Mouse (Mus musculus): ENCODE measurements at regions not wholly inside any gene's neighbourhood (a gene's known extent, or its start where the extent isn't known, plus 50 kb on each side); places are given as distances from the start of the nearest gene placed in this dataset.
A peak's percentile ranks its signal among the peaks of the same experiment; 100 is the strongest.

- Histone ChIP-seq H3K27me3 (ENCODE audit: poor library complexity, severe bottlenecking) (no peaks in the 10 kb centered on the region), H3K27ac (no peak overlapping the region), H3K4me3 (no peak overlapping the region), H3K9me3 (no peaks in the 10 kb centered on the region), H3K36me3 (replicated peaks) (no peaks in the 10 kb centered on the region), H3K4me1 (peaks cover 20% of the 10 kb centered on the region)
- 63% methylated on average over 30 of the region's 30 CpGs for WGBS
- DNase-seq (ENCODE audit: extremely low spot score, low spot score), result peak; percentile 20
Measured at GRCm38 (mm10) chr8:26226612-26227528, 107.5 kb downstream of the Gm45692 start.

GRCm38 (mm10) chr8:26227529-26227895 lies 108.2 kb downstream of the Gm45692 start:
- Histone ChIP-seq H3K36me3 (replicated peaks) (no peaks in the 10 kb centered on the region), H3K4me1 (peaks cover 20% of the 10 kb centered on the region), H3K4me3 (no peak overlapping the region), H3K27ac (no peak overlapping the region), H3K9me3 (no peaks in the 10 kb centered on the region), H3K27me3 (ENCODE audit: poor library complexity, severe bottlenecking) (no peaks in the 10 kb centered on the region)
- WGBS, result 56% methylated on average over 5 of the region's 5 CpGs
- no peak for DNase-seq (ENCODE audit: extremely low spot score, low spot score)

DNA sequence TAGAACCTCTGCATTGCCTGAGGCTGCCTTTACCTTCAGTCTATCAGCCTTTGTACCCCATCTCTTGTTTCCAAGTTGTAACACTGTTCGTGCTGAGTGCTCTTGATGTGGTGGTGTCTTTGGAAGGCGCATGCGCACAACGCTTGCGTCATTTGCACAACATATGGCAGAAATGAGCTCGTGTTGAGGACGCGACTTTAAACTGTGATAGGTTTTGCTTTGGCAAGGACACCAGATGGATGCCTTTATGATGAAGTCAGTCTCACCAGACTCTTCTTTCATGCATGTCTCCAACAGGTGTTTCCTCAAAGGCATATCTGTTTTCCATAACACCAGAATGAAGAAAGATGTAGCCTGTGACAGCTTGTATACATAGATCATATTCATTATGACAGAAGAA lies 110.2 kb downstream of the Gm45692 start:
- H3K36me3 ChIP-seq (replicated peaks), result no peaks in the 10 kb centered on the region
- no peak overlapping the region for H3K4me3 ChIP-seq
- no peaks in the 10 kb centered on the region for H3K27me3 ChIP-seq (ENCODE audit: poor library complexity, severe bottlenecking)
- DNase-seq (ENCODE audit: extremely low spot score, low spot score), result no peak
- WGBS, result 98% methylated on average over 8 of the region's 8 CpGs
- H3K27ac ChIP-seq, result no peak overlapping the region
- H3K4me1 ChIP-seq, result peaks cover 20% of the 10 kb centered on the region
- H3K9me3 ChIP-seq, result no peaks in the 10 kb centered on the region

DNA sequence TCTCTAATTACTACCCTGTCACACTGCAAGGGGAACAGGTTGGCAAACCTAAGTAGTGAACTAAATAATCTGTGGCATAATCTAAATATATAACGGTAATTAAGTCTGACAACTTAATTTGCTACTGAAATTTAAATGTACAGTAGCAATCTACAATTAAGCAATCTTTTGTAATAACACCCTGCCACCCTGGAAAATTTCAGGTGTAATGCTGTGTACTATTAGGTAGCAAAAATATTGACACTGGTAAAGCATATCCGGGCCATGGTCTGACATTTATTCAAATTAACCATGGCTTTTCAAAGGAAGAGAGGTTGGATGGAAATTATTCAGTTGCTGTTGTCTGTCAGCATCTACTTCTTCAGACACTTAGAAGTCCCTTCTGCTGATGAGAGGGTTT lies 119.7 kb downstream of the Gm45692 start:
- no peaks in the 10 kb centered on the region for H3K36me3 ChIP-seq (replicated peaks)
- no peaks in the 10 kb centered on the region for H3K27me3 ChIP-seq (ENCODE audit: poor library complexity, severe bottlenecking)
- H3K27ac ChIP-seq, result no peak overlapping the region
- no peak for DNase-seq (ENCODE audit: extremely low spot score, low spot score)
- H3K9me3 ChIP-seq, result no peaks in the 10 kb centered on the region
- 93% methylated on average over 2 of the region's 2 CpGs for WGBS
- no peak overlapping the region for H3K4me3 ChIP-seq
- no peaks in the 10 kb centered on the region for H3K4me1 ChIP-seq

GRCm38 (mm10) chr8:26239604-26240003 lies 120.3 kb downstream of the Gm45692 start:
- 83% methylated on average over 4 of the region's 4 CpGs for WGBS
- H3K4me1 ChIP-seq, result no peaks in the 10 kb centered on the region
- no peak overlapping the region for H3K27ac ChIP-seq
- H3K4me3 ChIP-seq, result no peak overlapping the region
- no peaks in the 10 kb centered on the region for H3K27me3 ChIP-seq (ENCODE audit: poor library complexity, severe bottlenecking)
- no peaks in the 10 kb centered on the region for H3K9me3 ChIP-seq
- H3K36me3 ChIP-seq (replicated peaks), result no peaks in the 10 kb centered on the region
- DNase-seq (ENCODE audit: extremely low spot score, low spot score), result no peak

GRCm38 (mm10) chr8:26243743-26244142 lies 124.4 kb downstream of the Gm45692 start:
- H3K4me1 ChIP-seq, result no peaks in the 10 kb centered on the region
- WGBS, result 92% methylated on average over 4 of the region's 4 CpGs
- DNase-seq (ENCODE audit: extremely low spot score, low spot score), result no peak
- no peaks in the 10 kb centered on the region for H3K9me3 ChIP-seq
- H3K27ac ChIP-seq, result no peak overlapping the region
- H3K4me3 ChIP-seq, result no peak overlapping the region
- H3K27me3 ChIP-seq (ENCODE audit: poor library complexity, severe bottlenecking), result no peaks in the 10 kb centered on the region
- H3K36me3 ChIP-seq (replicated peaks), result no peaks in the 10 kb centered on the region

DNA sequence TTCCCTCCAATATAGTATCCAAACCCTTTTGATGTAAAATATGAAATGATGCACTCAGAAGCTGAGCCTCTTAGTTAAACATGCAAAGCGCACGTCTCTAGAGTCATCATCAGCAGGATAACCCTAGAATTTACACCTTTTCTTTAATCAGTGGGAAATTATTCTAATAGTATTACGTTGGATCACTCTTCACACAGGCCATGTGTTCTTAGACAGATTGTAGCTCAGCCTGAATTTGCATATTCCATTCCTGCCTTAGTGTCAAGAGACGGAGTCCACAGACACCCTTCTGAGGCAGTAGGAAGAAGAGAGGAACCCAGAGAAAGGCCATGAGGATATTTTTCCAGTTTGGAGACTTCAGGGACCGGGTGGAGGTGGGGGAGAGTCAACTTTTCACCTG lies 125.0 kb downstream of the Gm45692 start:
- H3K4me1 ChIP-seq, result no peaks in the 10 kb centered on the region
- 89% methylated on average over 5 of the region's 5 CpGs for WGBS

DNA sequence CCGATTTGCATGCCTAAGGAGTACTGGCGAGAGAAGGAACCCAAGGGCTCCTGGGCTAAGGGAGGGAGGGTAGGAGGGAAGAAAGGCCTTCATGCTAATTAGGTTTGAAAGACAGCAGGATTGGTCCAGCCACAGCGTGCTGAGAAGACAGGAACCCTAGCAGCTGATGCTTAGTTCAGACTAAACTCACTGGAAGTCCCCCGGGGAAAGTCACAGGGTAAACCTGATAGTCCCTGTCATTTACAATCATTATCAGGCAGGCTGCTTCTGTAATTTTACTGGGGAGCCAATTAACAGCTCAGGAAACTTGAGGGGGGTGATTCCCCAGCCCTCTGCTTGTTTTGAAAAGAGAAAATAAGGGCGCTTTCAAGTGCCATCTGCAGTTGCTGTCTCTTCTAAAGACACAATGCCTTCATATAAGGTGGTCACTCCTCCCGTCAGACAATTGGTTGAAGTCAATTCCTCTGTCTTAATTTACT lies 135.9 kb downstream of the Gm45692 start:
- Histone ChIP-seq H3K4me3 (no peak overlapping the region; the same call in 1 of the 2 replicates), H3K27me3 (ENCODE audit: poor library complexity, severe bottlenecking) (no peaks in the 10 kb centered on the region), H3K4me1 (peaks cover 11% of the 10 kb centered on the region), H3K36me3 (replicated peaks) (no peaks in the 10 kb centered on the region), H3K27ac (peak overlapping the region; percentile 40; the same call in 1 of the 2 replicates), H3K9me3 (peaks cover 18% of the 10 kb centered on the region)
- peak; percentile 30 for DNase-seq (ENCODE audit: extremely low spot score, low spot score)
- WGBS, result 5% methylated on average over 6 of the region's 6 CpGs

More for the DNA sequence above, 125.0 kb downstream of the Gm45692 start:
- no peak overlapping the region for H3K27ac ChIP-seq
- H3K36me3 ChIP-seq (replicated peaks), result no peaks in the 10 kb centered on the region
- H3K4me3 ChIP-seq, result no peak overlapping the region
- H3K27me3 ChIP-seq (ENCODE audit: poor library complexity, severe bottlenecking), result no peaks in the 10 kb centered on the region
- H3K9me3 ChIP-seq, result no peaks in the 10 kb centered on the region
- DNase-seq (ENCODE audit: extremely low spot score, low spot score), result no peak

DNA sequence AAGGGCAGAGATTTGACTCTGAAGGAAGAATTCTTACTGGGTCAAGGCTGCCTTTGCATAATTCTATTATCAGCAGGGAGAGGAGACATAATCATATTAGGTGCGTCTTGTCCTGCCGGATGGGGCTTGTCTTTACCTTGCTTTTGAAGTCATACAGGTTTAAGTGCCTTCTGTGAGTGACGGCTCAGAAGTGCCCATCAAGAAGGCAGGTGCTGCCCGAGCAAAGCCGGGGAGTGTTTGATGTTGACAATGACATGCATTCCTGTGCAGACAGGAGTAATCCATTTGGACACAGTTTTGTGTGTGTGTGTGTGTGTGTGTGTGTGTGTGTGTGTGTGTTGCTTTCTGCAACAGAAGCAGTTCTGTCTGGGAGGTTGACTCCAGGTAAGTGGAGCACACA lies 141.0 kb downstream of the Gm45692 start:
- no peaks in the 10 kb centered on the region for H3K36me3 ChIP-seq (replicated peaks)
- no peak overlapping the region for H3K27ac ChIP-seq
- H3K9me3 ChIP-seq, result peaks cover 5% of the 10 kb centered on the region; the same call in 1 of the 2 replicates
- no peaks in the 10 kb centered on the region for H3K27me3 ChIP-seq (ENCODE audit: poor library complexity, severe bottlenecking)
- no peak for DNase-seq (ENCODE audit: extremely low spot score, low spot score)
- no peak overlapping the region for H3K4me3 ChIP-seq
- H3K4me1 ChIP-seq, result peaks cover 23% of the 10 kb centered on the region
- WGBS, result 67% methylated on average over 5 of the region's 5 CpGs

GRCm38 (mm10) chr8:26262536-26262935 lies 143.2 kb downstream of the Gm45692 start:
- H3K27me3 ChIP-seq (ENCODE audit: poor library complexity, severe bottlenecking), result no peaks in the 10 kb centered on the region
- H3K4me1 ChIP-seq, result peaks cover 41% of the 10 kb centered on the region
- 94% methylated on average over 10 of the region's 10 CpGs for WGBS
- no peak overlapping the region for H3K27ac ChIP-seq
- H3K4me3 ChIP-seq, result no peak overlapping the region
- DNase-seq (ENCODE audit: extremely low spot score, low spot score), result no peak
- H3K36me3 ChIP-seq (replicated peaks), result no peaks in the 10 kb centered on the region
- peaks cover 5% of the 10 kb centered on the region; the same call in 1 of the 2 replicates for H3K9me3 ChIP-seq

DNA sequence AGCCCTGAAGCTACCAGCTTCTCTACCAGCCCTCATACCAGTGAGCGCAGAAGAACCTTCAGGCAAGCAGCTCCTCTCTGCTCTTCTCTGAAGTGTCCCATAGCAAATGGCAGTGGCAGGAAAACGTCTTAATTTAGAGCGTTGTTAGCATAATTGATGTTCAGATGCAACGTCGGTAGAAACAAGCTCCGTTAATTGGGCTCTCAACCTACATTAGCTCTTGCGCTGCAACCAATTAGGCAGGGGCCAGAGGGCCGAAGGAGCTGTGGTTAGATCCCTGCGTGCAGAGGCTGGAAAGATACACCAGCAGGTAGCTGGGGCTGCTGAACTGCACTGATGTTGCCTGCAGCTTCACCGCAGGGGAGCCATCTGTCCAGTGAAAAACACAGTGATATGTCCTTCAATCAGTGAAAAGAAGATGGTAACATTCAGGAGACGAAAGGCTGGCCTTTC lies 145.6 kb downstream of the Gm45692 start:
- peaks cover 64% of the 10 kb centered on the region for H3K4me1 ChIP-seq
- H3K27ac ChIP-seq, result peak overlapping the region; percentile 85

GRCm38 (mm10) chr8:26265366-26265765 lies 146.0 kb downstream of the Gm45692 start:
- DNase-seq (ENCODE audit: extremely low spot score, low spot score), result peak; percentile 46
- peaks cover 6% of the 10 kb centered on the region; the same call in 1 of the 2 replicates for H3K27me3 ChIP-seq (ENCODE audit: poor library complexity, severe bottlenecking)
- peaks cover 64% of the 10 kb centered on the region for H3K4me1 ChIP-seq
- H3K36me3 ChIP-seq (replicated peaks), result no peaks in the 10 kb centered on the region
- H3K27ac ChIP-seq, result peak overlapping the region; percentile 85
- H3K4me3 ChIP-seq, result peak overlapping the region; percentile 23; the same call in 1 of the 2 replicates
- peaks cover 5% of the 10 kb centered on the region; the same call in 1 of the 2 replicates for H3K9me3 ChIP-seq
- 11% methylated on average over 8 of the region's 8 CpGs for WGBS

More for the DNA sequence above, 145.6 kb downstream of the Gm45692 start:
- 14% methylated on average over 11 of the region's 11 CpGs for WGBS
- Histone ChIP-seq H3K27me3 (ENCODE audit: poor library complexity, severe bottlenecking) (peaks cover under 1% of the 10 kb centered on the region; the same call in 1 of the 2 replicates), H3K9me3 (peaks cover 5% of the 10 kb centered on the region; the same call in 1 of the 2 replicates), H3K4me3 (peak overlapping the region; percentile 23), H3K36me3 (replicated peaks) (no peaks in the 10 kb centered on the region)
- DNase-seq (ENCODE audit: extremely low spot score, low spot score), result peak; percentile 69

DNA sequence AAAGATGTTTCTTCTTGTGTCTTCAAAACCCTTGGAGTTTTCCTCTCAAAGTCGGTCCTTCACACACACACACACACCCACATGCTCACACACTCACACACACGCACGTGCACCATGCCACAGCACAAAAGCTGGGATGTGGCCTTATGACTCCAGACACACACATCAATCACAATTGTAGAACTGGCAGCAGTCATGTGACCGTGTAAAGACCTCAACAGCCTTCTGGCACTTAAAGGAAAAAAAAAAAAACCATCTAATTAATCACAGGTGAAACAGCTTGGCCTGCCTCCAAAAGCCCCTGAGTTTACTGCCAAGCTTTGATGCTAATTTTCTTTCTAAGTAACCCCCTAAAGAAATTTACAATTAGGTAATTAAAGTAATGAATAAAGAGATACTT lies 147.1 kb downstream of the Gm45692 start:
- no peaks in the 10 kb centered on the region for H3K36me3 ChIP-seq (replicated peaks)
- peaks cover 64% of the 10 kb centered on the region for H3K4me1 ChIP-seq
- H3K27me3 ChIP-seq (ENCODE audit: poor library complexity, severe bottlenecking), result peaks cover 10% of the 10 kb centered on the region; the same call in 1 of the 2 replicates
- DNase-seq (ENCODE audit: extremely low spot score, low spot score), result no peak
- H3K9me3 ChIP-seq, result peaks cover 5% of the 10 kb centered on the region; the same call in 1 of the 2 replicates
- 54% methylated on average over 4 of the region's 4 CpGs for WGBS
- H3K4me3 ChIP-seq, result no peak overlapping the region
- H3K27ac ChIP-seq, result peak overlapping the region; percentile 85
